Mouse (Mus musculus) stomach, embryonic 14.5 days (tissue): Measurements from ENCODE around the gene Naxd. TPM values are rescaled to one million over a fixed set of nuclear protein-coding genes. Genes with fewer than 3 reads are reported as not detected.

ENCODE experiments used
- ATAC-seq: fragments of 200-750 bp; cut with Nextera tagmentation; 2 replicates; pipeline ENCODE4 v1.8.0; 2017; ENCODE audit warnings: low read depth, moderate TSS enrichment; ENCODE audit not compliant: insufficient number of reproducible peaks, insufficient read depth, low FRiP score
- H3K27ac ChIP-seq: fragments of 300-500 bp; sonication (generic); 2 replicates; pipeline ENCODE4 v1.5.1; 2014; ENCODE audit warnings: mild to moderate bottlenecking, low read length, moderate library complexity, mixed read lengths
- H3K27me3 ChIP-seq: fragments of 300-500 bp; sonication (generic); 2 replicates; pipeline ENCODE4 v1.6.1; 2014; ENCODE audit warnings: low read length, control low read depth, mixed read lengths; ENCODE audit not compliant: control insufficient read depth, insufficient read depth
- H3K36me3 ChIP-seq: fragments of 300-500 bp; sonication (generic); 2 replicates; pipeline ENCODE4 v1.6.1; 2014; ENCODE audit warnings: mild to moderate bottlenecking, control low read depth, low read length, moderate library complexity, mixed read lengths; ENCODE audit not compliant: control insufficient read depth, insufficient read depth
- H3K4me1 ChIP-seq: fragments of 300-500 bp; sonication (generic); 2 replicates; pipeline ENCODE4 v1.6.1; 2014; ENCODE audit warnings: low read length, control low read depth, mixed read lengths; ENCODE audit not compliant: control insufficient read depth, insufficient read depth
- H3K4me2 ChIP-seq: fragments of 300-500 bp; sonication (generic); replicated peaks from 2 replicates; pipeline ENCODE4 v1.6.1; 2014; ENCODE audit warnings: low read depth, low read length, control low read depth
- H3K4me3 ChIP-seq: fragments of 300-500 bp; sonication (generic); 2 replicates; pipeline ENCODE4 v1.5.1; 2014; ENCODE audit warnings: low read depth, low read length, control low read depth
- H3K9ac ChIP-seq: fragments of 300-500 bp; sonication (generic); replicated peaks from 2 replicates; pipeline ENCODE4 v1.6.1; 2014; ENCODE audit warnings: low read depth, mild to moderate bottlenecking, control low read depth, low read length, moderate library complexity, mixed read lengths
- H3K9me3 ChIP-seq: fragments of 300-500 bp; sonication (generic); 2 replicates; pipeline ENCODE4 v1.6.1; 2016; ENCODE audit warnings: low read depth, low read length, control low read depth; ENCODE audit not compliant: control insufficient read depth
- WGBS: fragments of 180-500 bp; shearing (Covaris S2); extraction: QIAGEN DNeasy Blood & Tissue Kit; methylation state at CpG from one replicate; pipeline ENCODE4 v1.1.7; 2014; 5-methylcytosine and 5-hydroxymethylcytosine counted together
- polyA plus RNA-seq: library from polyadenylated mRNA; unstranded; fragments of >200 nt; fragmentation: Nextera tagmentation; extraction: Ambion mirVana; gene quantifications from 2 replicates; pipeline ENCODE4 v1.2.1, GENCODE M21; 2014

Naxd gene
- polyA plus RNA-seq, 1 experiment from 2014 or later, result 133 TPM

DNA sequence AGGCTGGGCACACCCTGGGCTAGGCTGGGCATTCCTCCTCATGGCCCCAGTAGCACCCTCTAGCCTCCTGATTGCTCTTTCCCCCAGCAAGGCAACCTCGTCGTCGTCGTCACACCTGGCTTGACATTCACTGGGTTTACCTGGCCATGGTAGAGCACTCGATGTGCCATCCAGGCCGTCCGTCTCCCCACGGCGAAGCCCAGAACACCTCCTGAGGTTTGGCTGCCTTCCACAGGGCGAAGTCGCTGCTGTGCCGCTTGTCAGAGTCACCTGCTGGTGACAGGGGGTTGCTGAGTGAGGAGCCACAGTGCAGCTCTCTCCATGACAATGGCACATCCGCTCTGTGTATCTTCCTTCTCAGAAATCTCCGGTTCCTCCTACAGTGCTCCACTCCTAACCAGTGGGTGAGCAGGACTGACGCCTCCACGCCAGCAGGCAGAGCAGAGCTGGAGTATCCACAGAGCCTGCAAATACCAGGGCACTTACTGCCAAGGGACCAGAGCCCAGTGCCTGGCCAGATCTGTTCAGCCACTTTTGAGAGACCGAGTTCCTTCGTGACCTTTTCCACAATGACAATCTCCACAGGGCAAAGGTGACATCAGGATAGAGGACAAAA, 33.0 kb downstream of the Naxd start:
- H3K27me3 ChIP-seq, result no peaks in the 10 kb centered on the region
- no peaks in the 10 kb centered on the region for H3K9me3 ChIP-seq
- no peak overlapping the region for H3K9ac ChIP-seq
- ATAC-seq, result no peak
- no peaks in the 10 kb centered on the region for H3K4me1 ChIP-seq
- no peak overlapping the region for H3K4me2 ChIP-seq
- peaks cover 8% of the 10 kb centered on the region for H3K36me3 ChIP-seq
- no peak overlapping the region for H3K27ac ChIP-seq
- no peak overlapping the region for H3K4me3 ChIP-seq
- WGBS, result 82% methylated on average over 18 of the region's 18 CpGs

DNA sequence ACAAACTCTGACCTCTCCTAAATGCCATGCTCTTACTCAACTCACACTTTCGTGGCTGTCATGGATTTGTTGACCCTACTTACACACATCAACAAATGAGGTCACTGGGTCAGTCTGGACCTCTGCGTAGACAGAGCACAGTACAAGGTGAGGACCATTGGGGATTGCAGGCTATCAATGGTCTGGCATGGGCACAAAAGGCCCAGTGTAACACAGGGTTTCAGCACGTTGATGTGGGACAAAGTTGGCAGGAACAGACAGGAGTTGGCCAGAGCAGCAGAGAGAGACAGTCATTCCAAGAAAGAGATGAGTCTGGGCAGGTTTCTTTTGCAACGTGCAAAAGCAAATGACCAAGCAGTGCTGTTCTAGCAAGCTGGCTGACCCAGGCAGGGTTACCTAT, 33.5 kb downstream of the Naxd start:
- Histone ChIP-seq H3K9ac (no peak overlapping the region), H3K27me3 (no peaks in the 10 kb centered on the region), H3K27ac (no peak overlapping the region), H3K36me3 (peaks cover 8% of the 10 kb centered on the region), H3K4me3 (no peak overlapping the region), H3K4me1 (no peaks in the 10 kb centered on the region), H3K9me3 (no peaks in the 10 kb centered on the region), H3K4me2 (no peak overlapping the region)
- WGBS, result 63% methylated on average over 4 of the region's 4 CpGs
- ATAC-seq, result no peak

DNA sequence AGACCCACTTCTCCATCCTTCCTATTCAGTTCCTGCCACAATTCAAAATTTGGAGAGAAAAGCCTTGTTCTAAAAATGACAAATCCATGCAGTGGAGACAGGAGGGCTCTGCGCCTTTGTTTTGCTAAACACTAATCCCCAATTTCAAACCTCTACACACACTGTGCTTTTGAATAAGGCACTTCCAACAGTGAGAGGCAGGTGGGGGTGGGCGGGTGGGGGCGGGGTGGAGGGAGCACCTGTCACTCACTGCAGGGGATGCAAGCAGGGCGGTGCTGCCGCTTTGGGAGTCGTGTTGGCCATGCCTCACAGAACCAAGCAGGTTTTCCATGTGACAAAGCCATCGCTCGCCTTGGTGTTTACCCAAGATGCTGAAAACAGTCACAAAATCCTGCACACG, 37.2 kb downstream of the Naxd start:
- no peak overlapping the region for H3K27ac ChIP-seq
- no peak for ATAC-seq
- H3K9ac ChIP-seq, result no peak overlapping the region
- H3K27me3 ChIP-seq, result no peaks in the 10 kb centered on the region
- H3K9me3 ChIP-seq, result no peaks in the 10 kb centered on the region
- no peak overlapping the region for H3K4me2 ChIP-seq
- H3K4me1 ChIP-seq, result no peaks in the 10 kb centered on the region
- H3K36me3 ChIP-seq, result peaks cover 15% of the 10 kb centered on the region
- H3K4me3 ChIP-seq, result no peak overlapping the region
- WGBS, result 50% methylated on average over 9 of the region's 9 CpGs

DNA sequence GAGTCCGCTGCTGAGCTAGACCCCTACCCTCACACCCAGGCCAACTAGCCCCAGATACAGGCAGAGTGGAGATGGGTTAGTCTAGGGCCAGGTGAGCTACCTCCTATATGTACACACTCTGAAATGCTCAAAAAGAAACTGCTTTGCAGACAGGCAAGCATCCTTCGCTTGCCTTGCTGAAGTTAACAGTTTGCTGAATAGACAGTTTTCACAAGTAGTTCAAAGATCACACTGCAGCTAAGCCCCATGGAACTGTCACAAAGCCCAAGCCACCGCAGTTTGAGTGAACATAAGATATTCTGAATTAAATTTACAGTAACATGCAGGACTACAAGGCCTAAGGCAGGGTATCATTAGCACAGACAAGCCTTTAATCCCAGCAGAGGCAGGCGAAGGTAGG, 41.7 kb downstream of the Naxd start:
- no peaks in the 10 kb centered on the region for H3K4me1 ChIP-seq
- ATAC-seq, result no peak
- H3K27me3 ChIP-seq, result no peaks in the 10 kb centered on the region
- no peak overlapping the region for H3K27ac ChIP-seq
- no peaks in the 10 kb centered on the region for H3K9me3 ChIP-seq
- H3K36me3 ChIP-seq, result peaks cover 19% of the 10 kb centered on the region
- H3K4me3 ChIP-seq, result no peak overlapping the region
- H3K9ac ChIP-seq, result no peak overlapping the region
- H3K4me2 ChIP-seq, result no peak overlapping the region
- WGBS, result 90% methylated on average over 4 of the region's 4 CpGs

DNA sequence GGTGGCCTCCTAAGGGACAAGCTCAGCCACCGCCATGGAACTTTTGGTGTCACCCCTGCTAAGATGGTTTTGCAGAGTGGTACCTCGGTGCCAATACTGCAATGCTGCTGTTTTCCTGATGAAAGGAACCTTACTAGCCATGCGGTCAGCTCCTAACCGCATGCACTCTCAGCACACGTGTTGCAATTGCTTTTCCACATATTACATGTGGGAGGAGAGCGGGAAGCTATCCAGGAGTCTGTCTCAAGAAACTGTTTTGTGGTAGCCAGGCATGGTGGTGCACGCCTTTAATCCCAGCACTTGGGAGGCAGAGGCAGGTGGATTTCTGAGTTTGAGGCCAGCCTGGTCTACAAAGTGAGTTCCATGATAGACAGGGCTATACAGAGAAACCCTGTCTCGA, 42.9 kb downstream of the Naxd start:
- H3K4me2 ChIP-seq, result no peak overlapping the region
- H3K27ac ChIP-seq, result no peak overlapping the region
- no peaks in the 10 kb centered on the region for H3K9me3 ChIP-seq
- no peaks in the 10 kb centered on the region for H3K27me3 ChIP-seq
- 94% methylated on average over 8 of the region's 8 CpGs for WGBS
- no peaks in the 10 kb centered on the region for H3K4me1 ChIP-seq
- no peak for ATAC-seq
- H3K36me3 ChIP-seq, result peaks cover 19% of the 10 kb centered on the region
- no peak overlapping the region for H3K4me3 ChIP-seq
- no peak overlapping the region for H3K9ac ChIP-seq

DNA sequence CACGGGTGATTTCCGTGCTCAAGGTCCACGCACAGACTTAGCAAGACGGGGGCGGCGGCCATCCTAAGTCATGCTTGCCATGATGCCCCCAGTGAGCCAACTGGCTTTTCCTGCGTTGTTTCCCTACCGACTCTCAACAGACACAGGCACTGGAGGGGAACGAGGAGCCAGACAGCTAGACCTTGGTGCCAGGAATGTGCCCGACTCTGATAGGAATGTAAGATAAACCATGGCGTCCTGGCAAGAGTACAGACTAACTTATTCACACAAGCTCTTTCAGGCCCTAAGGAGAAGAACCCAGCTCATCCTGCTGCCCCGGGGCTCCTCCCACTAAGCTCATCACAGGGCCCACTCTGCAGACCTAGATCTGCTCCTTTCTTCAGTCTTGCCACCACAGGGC, 44.7 kb downstream of the Naxd start:
- Histone ChIP-seq H3K36me3 (peaks cover 13% of the 10 kb centered on the region), H3K27me3 (no peaks in the 10 kb centered on the region), H3K9me3 (no peaks in the 10 kb centered on the region), H3K4me2 (no peak overlapping the region), H3K4me3 (no peak overlapping the region), H3K4me1 (no peaks in the 10 kb centered on the region), H3K9ac (no peak overlapping the region), H3K27ac (no peak overlapping the region)
- ATAC-seq, result no peak
- 94% methylated on average over 12 of the region's 12 CpGs for WGBS

DNA sequence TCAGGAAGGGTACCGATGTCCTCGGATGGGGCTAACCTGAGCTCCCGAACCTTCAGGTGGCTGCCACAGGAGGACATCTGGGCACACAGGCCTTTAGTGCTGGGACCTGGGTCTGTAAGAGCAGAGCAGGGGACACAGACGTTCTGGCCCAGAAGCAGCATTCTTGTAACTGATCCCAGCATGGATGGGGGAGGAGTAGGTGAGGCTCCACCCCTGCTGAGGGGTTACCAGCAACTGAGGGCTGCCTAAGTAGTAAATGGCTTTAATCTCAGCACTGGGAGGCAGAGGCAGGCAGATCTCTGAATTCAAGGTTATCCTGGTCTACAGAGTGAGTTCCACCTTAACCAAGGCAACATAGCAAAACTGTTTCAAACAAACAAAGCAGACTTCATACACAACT, 45.6 kb downstream of the Naxd start:
- Histone ChIP-seq H3K4me1 (no peaks in the 10 kb centered on the region), H3K9ac (no peak overlapping the region)

DNA sequence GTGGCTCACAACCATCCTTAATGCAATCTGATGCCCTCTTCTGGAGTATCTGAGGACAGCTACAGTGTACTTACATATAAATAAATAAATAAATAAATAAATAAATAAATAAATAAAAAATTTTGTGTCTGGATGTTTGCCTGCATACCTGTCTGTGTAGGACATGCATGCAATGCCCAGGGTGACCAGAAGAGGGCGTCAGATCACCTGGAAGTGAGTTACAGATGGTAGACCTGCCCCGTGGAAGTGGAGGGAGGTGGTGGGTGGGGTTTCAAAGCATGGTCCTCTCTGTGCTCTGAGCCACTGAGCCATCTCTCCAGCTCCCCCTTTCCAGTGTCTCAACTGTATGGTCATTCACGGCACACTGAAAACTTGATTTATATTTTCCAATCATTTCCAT, 47.1 kb downstream of the Naxd start:
- H3K4me1 ChIP-seq, result no peaks in the 10 kb centered on the region
- no peak overlapping the region for H3K4me2 ChIP-seq
- H3K27me3 ChIP-seq, result no peaks in the 10 kb centered on the region
- no peak overlapping the region for H3K9ac ChIP-seq
- no peak overlapping the region for H3K27ac ChIP-seq
- no peak overlapping the region for H3K4me3 ChIP-seq
- ATAC-seq, result no peak
- WGBS, result 56% methylated on average over 3 of the region's 3 CpGs
- H3K9me3 ChIP-seq, result no peaks in the 10 kb centered on the region
- peaks cover 13% of the 10 kb centered on the region for H3K36me3 ChIP-seq

More for the DNA sequence above, 45.6 kb downstream of the Naxd start:
- H3K4me2 ChIP-seq, result no peak overlapping the region
- H3K27ac ChIP-seq, result no peak overlapping the region
- no peaks in the 10 kb centered on the region for H3K27me3 ChIP-seq
- no peak overlapping the region for H3K4me3 ChIP-seq
- no peaks in the 10 kb centered on the region for H3K9me3 ChIP-seq
- H3K36me3 ChIP-seq, result peaks cover 13% of the 10 kb centered on the region
- WGBS, result 80% methylated on average over 4 of the region's 4 CpGs
- ATAC-seq, result no peak

DNA sequence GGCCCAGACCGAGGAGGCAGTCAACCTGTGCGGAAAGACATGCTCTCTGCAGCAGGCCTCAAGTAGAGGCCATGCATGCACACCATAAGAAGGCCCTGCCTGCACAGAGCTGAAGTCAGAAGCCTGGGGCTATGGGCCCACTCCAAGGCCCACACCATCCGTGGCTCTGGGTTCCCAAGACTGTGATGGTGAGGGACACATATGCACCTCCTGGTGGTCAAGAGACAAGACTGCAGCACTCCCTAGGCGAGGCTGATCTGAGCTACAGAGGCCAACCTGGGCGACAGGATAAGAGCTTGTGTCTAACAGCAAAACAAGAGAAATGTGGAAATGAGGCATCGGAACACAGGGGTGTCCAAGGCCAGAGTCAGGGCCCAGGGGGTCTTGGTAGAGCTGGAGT, 49.8 kb downstream of the Naxd start:
- no peaks in the 10 kb centered on the region for H3K27me3 ChIP-seq
- H3K9me3 ChIP-seq, result no peaks in the 10 kb centered on the region
- no peak for ATAC-seq
- no peak overlapping the region for H3K4me3 ChIP-seq
- H3K9ac ChIP-seq, result no peak overlapping the region
- H3K27ac ChIP-seq, result no peak overlapping the region
- peaks cover 11% of the 10 kb centered on the region; the same call in 1 of the 2 replicates for H3K4me1 ChIP-seq
- WGBS, result 65% methylated on average over 6 of the region's 6 CpGs
- H3K4me2 ChIP-seq, result no peak overlapping the region
- peaks cover under 1% of the 10 kb centered on the region for H3K36me3 ChIP-seq
